Mouse (Mus musculus) common myeloid progenitor, adult 5-6 weeks (primary cell): Measurements from ENCODE around the gene Olfr95. TPM values are rescaled to one million over a fixed set of nuclear protein-coding genes. Genes with fewer than 3 reads are reported as not detected.
"Not testable (repeated sequence)": the region's sequence is repeated elsewhere in the genome, so short reads cannot be mapped to it uniquely, and the experiment has no call there.

Experiments used
- ATAC-seq: replicated peaks from 2 replicates; pipeline ENCODE4 v1.8.0; 2016; ENCODE audit warnings: low read depth, mild to moderate bottlenecking, moderate TSS enrichment, inconsistent platforms; ENCODE audit not compliant: poor library complexity, severe bottlenecking
- total RNA-seq: library from RNA; stranded (forward); fragments of 200-1000, 187-1606 nt; gene quantifications from 2 replicates; pipeline ENCODE4 v1.2.3, GENCODE M21; 2017

Gene Olfr95
- total RNA-seq, result not detected in 2 replicates

- no peak for ATAC-seq
Measured at GRCm38 (mm10) chr17:37213018-37213417, at the start of gene Olfr95. Olfr95 (minus strand) TSS chr17:37213118.

- peak; percentile 87 for ATAC-seq
Measured at GRCm38 (mm10) chr17:37250544-37250943, 37.6 kb upstream of the Olfr95 start.

- no peak for ATAC-seq
Measured at GRCm38 (mm10) chr17:37249460-37249859, 36.5 kb upstream of the Olfr95 start.

GRCm38 (mm10) chr17:37246715-37247114 is 33.8 kb upstream of the Olfr95 start:
- ATAC-seq, result peak; percentile 96

GRCm38 (mm10) chr17:37242198-37242597 is 29.3 kb upstream of the Olfr95 start:
- ATAC-seq, result no peak

- not testable (repeated sequence) for ATAC-seq
Measured at GRCm38 (mm10) chr17:37237230-37237629, 24.3 kb upstream of the Olfr95 start, which contains the start of gene Olfr97. Olfr97 (minus strand) TSS chr17:37237330.

GRCm38 (mm10) chr17:37221879-37222278 is 9.0 kb upstream of the Olfr95 start:
- ATAC-seq, result 0 out of 2 replicates have a peak, but pooled peaks have one; percentile 47

GRCm38 (mm10) chr17:37219846-37220245 is 6.9 kb upstream of the Olfr95 start, which contains the start of gene Olfr96:
Olfr96 (plus strand) TSS chr17:37220146.
- ATAC-seq, result no peak

GRCm38 (mm10) chr17:37218486-37218885 is 5.6 kb upstream of the Olfr95 start:
- ATAC-seq, result no peak

- ATAC-seq, result no peak; the same call in 1 of the 2 replicates
Measured at GRCm38 (mm10) chr17:37210884-37211768, 1.8 kb downstream of the Olfr95 start.

- ATAC-seq, result no peak
Measured at GRCm38 (mm10) chr17:37203917-37204236, 9.0 kb downstream of the Olfr95 start.

GRCm38 (mm10) chr17:37203206-37203916 is 9.6 kb downstream of the Olfr95 start:
- ATAC-seq, result peak; percentile 100

GRCm38 (mm10) chr17:37200894-37201293 is 12.0 kb downstream of the Olfr95 start, which contains the start of gene Olfr94:
Olfr94 (minus strand) TSS chr17:37200994.
- no peak for ATAC-seq

GRCm38 (mm10) chr17:37196845-37197724 is 15.8 kb downstream of the Olfr95 start:
- peak; percentile 58 for ATAC-seq

GRCm38 (mm10) chr17:37194782-37195181 is 18.1 kb downstream of the Olfr95 start:
- no peak for ATAC-seq

GRCm38 (mm10) chr17:37193656-37194055 is 19.3 kb downstream of the Olfr95 start, which contains the start of gene Ubd:
Ubd (plus strand) TSS chr17:37193892.
- no peak for ATAC-seq

GRCm38 (mm10) chr17:37193032-37193431 is 19.9 kb downstream of the Olfr95 start:
- ATAC-seq, result no peak

GRCm38 (mm10) chr17:37190711-37191110 is 22.2 kb downstream of the Olfr95 start:
- no peak for ATAC-seq

- ATAC-seq, result no peak
Measured at GRCm38 (mm10) chr17:37185474-37185873, 27.4 kb downstream of the Olfr95 start.

GRCm38 (mm10) chr17:37161394-37161793 is 51.5 kb downstream of the Olfr95 start, which contains the start of gene Olfr93:
Olfr93 (minus strand) TSS chr17:37161494.
- no peak for ATAC-seq
